Mouse (Mus musculus): ENCODE data around the gene Hdlbp. TPM values are rescaled to one million over a fixed set of nuclear protein-coding genes. Genes with fewer than 3 reads are reported as not detected.
"Not testable (repeated sequence)": the region's sequence is repeated elsewhere in the genome, so short reads cannot be mapped to it uniquely, and the experiment has no call there.

The Hdlbp gene
- total RNA-seq, 1 experiment: 147 TPM

GRCm38 (mm10) chr1:93495312-93495711, 16.7 kb upstream of the Hdlbp start:
- DNase-seq (ENCODE audit: low read depth, low spot score): no peak
- H3K36me3 ChIP-seq (ENCODE audit: control insufficient read depth, insufficient read depth, low read length, poor library complexity, severe bottlenecking): peaks cover 13% of the 10 kb centered on the region
- H3K4me3 ChIP-seq (ENCODE audit: insufficient read depth in 1 of 2, low read depth in 1 of 2, low read length in 2 of 2, poor library complexity in 1 of 2, severe bottlenecking in 1 of 2): no peak overlapping the region
- in situ Hi-C loops (cut with MboI; ENCODE audit: low sequenced_read_pairs in 2 of 2, unreplicated experiment in 2 of 2): no loop called here
- TF ChIP-seq HCFC1 (IDR thresholded peaks at IDR 0.05; ENCODE audit: borderline replicate concordance, insufficient read depth, low read length) (no peak), ZC3H11A (IDR thresholded peaks at IDR 0.05; ENCODE audit: borderline replicate concordance, low read depth, low read length) (no peak), CHD2 (IDR thresholded peaks at IDR 0.05; ENCODE audit: low read depth, low read length) (no peak), ZNF384 (IDR thresholded peaks at IDR 0.05; ENCODE audit: low read depth, low read length) (no peak), MAFK (IDR thresholded peaks at IDR 0.05; ENCODE audit: insufficient read depth, low read depth, low read length) (no peak)
- no peak overlapping the region for H3K9ac ChIP-seq (ENCODE audit: insufficient read depth, low read depth, low read length, poor library complexity, severe bottlenecking)
- H3K27ac ChIP-seq (ENCODE audit: insufficient read depth, low read depth, low read length, poor library complexity, severe bottlenecking): no peak overlapping the region
- no peaks in the 10 kb centered on the region for H3K9me3 ChIP-seq (ENCODE audit: control insufficient read depth, insufficient read depth, low read depth, low read length)
- no peaks in the 10 kb centered on the region for H3K4me1 ChIP-seq (ENCODE audit: control insufficient read depth in 2 of 2, insufficient read depth in 2 of 2, low read length in 2 of 2, poor library complexity in 1 of 2)

- in situ Hi-C loops (cut with MboI; ENCODE audit: low sequenced_read_pairs in 2 of 2, unreplicated experiment in 2 of 2); H3K4me3 ChIP-seq (ENCODE audit: insufficient read depth in 1 of 2, low read depth in 1 of 2, low read length in 2 of 2, poor library complexity in 1 of 2, severe bottlenecking in 1 of 2); H3K4me1 ChIP-seq (ENCODE audit: control insufficient read depth in 2 of 2, insufficient read depth in 2 of 2, low read length in 2 of 2, poor library complexity in 1 of 2); H3K9me3 ChIP-seq (ENCODE audit: control insufficient read depth, insufficient read depth, low read depth, low read length); H3K27ac ChIP-seq (ENCODE audit: insufficient read depth, low read depth, low read length, poor library complexity, severe bottlenecking); H3K36me3 ChIP-seq (ENCODE audit: control insufficient read depth, insufficient read depth, low read length, poor library complexity, severe bottlenecking); DNase-seq (ENCODE audit: low read depth, low spot score); H3K9ac ChIP-seq (ENCODE audit: insufficient read depth, low read depth, low read length, poor library complexity, severe bottlenecking): not testable (repeated sequence)
Observed at GRCm38 (mm10) chr1:93486302-93486701, 7.7 kb upstream of the Hdlbp start.

GRCm38 (mm10) chr1:93479476-93480083, 965 bp upstream of the Hdlbp start:
- in situ Hi-C loops (cut with MboI; ENCODE audit: low sequenced_read_pairs in 2 of 2, unreplicated experiment in 2 of 2): no loop called here

GRCm38 (mm10) chr1:93477758-93478585, 643 bp downstream of the Hdlbp start:
- peak; percentile 89 for DNase-seq (ENCODE audit: low read depth, low spot score)
- TF ChIP-seq CHD2 (IDR thresholded peaks at IDR 0.05; ENCODE audit: low read depth, low read length) (no peak), MAFK (IDR thresholded peaks at IDR 0.05; ENCODE audit: insufficient read depth, low read depth, low read length) (no peak), ZC3H11A (IDR thresholded peaks at IDR 0.05; ENCODE audit: borderline replicate concordance, low read depth, low read length) (no peak), ZNF384 (IDR thresholded peaks at IDR 0.05; ENCODE audit: low read depth, low read length) (no peak), HCFC1 (IDR thresholded peaks at IDR 0.05; ENCODE audit: borderline replicate concordance, insufficient read depth, low read length) (no peak)
- Histone ChIP-seq H3K9ac (ENCODE audit: insufficient read depth, low read depth, low read length, poor library complexity, severe bottlenecking) (peak overlapping the region; percentile 97), H3K36me3 (ENCODE audit: control insufficient read depth, insufficient read depth, low read length, poor library complexity, severe bottlenecking) (no peaks in the 10 kb centered on the region), H3K4me1 (ENCODE audit: control insufficient read depth in 2 of 2, insufficient read depth in 2 of 2, low read length in 2 of 2, poor library complexity in 1 of 2) (peaks cover 0 to 4% of the 10 kb centered on the region in 2 experiments; a peak in 1 of 4 replicates), H3K27ac (ENCODE audit: insufficient read depth, low read depth, low read length, poor library complexity, severe bottlenecking) (peak overlapping the region; percentile 94), H3K9me3 (ENCODE audit: control insufficient read depth, insufficient read depth, low read depth, low read length) (no peaks in the 10 kb centered on the region), H3K4me3 (ENCODE audit: insufficient read depth in 1 of 2, low read depth in 1 of 2, low read length in 2 of 2, poor library complexity in 1 of 2, severe bottlenecking in 1 of 2) (peak overlapping the region; percentile 88 to 91)
- in situ Hi-C loops (cut with MboI; ENCODE audit: low sequenced_read_pairs in 2 of 2, unreplicated experiment in 2 of 2): no loop called here

More at GRCm38 (mm10) chr1:93479476-93480083, 965 bp upstream of the Hdlbp start:
- Histone ChIP-seq H3K4me3 (ENCODE audit: insufficient read depth in 1 of 2, low read depth in 1 of 2, low read length in 2 of 2, poor library complexity in 1 of 2, severe bottlenecking in 1 of 2) (peak overlapping the region; percentile 80 to 86), H3K9ac (ENCODE audit: insufficient read depth, low read depth, low read length, poor library complexity, severe bottlenecking) (peak overlapping the region; percentile 88), H3K9me3 (ENCODE audit: control insufficient read depth, insufficient read depth, low read depth, low read length) (no peaks in the 10 kb centered on the region), H3K27ac (ENCODE audit: insufficient read depth, low read depth, low read length, poor library complexity, severe bottlenecking) (peak overlapping the region; percentile 81; the same call in 1 of the 2 replicates), H3K36me3 (ENCODE audit: control insufficient read depth, insufficient read depth, low read length, poor library complexity, severe bottlenecking) (no peaks in the 10 kb centered on the region), H3K4me1 (ENCODE audit: control insufficient read depth in 2 of 2, insufficient read depth in 2 of 2, low read length in 2 of 2, poor library complexity in 1 of 2) (peaks cover 0 to 4% of the 10 kb centered on the region in 2 experiments; a peak in 1 of 4 replicates)
- no peak for DNase-seq (ENCODE audit: low read depth, low spot score)
- TF ChIP-seq CHD2 (IDR thresholded peaks at IDR 0.05; ENCODE audit: low read depth, low read length) (no peak), HCFC1 (IDR thresholded peaks at IDR 0.05; ENCODE audit: borderline replicate concordance, insufficient read depth, low read length) (no peak), MAFK (IDR thresholded peaks at IDR 0.05; ENCODE audit: insufficient read depth, low read depth, low read length) (no peak), ZNF384 (IDR thresholded peaks at IDR 0.05; ENCODE audit: low read depth, low read length) (no peak), ZC3H11A (IDR thresholded peaks at IDR 0.05; ENCODE audit: borderline replicate concordance, low read depth, low read length) (no peak)

Data from ES-E14 (cell line).